Mouse (Mus musculus): ENCODE measurements around the gene Tbc1d2. TPM values are rescaled to one million over a fixed set of nuclear protein-coding genes. Genes with fewer than 3 reads are reported as not detected.
"Not testable (repeated sequence)": the region's sequence is repeated elsewhere in the genome, so short reads cannot be mapped to it uniquely, and the experiment has no call there.

Tbc1d2 gene
- polyA plus RNA-seq, 1 experiment from 2014 or later = 0.60 TPM

GRCm38 (mm10) chr4:46601258-46601843 lies 48.7 kb downstream of the Tbc1d2 start:
- Histone ChIP-seq H3K4me3 (ENCODE audit: low read depth, low read length) (peak overlapping the region; percentile 57), H3K4me2 (peak overlapping the region; percentile 98), H3K27ac (ENCODE audit: low read depth, low read length) (no peak overlapping the region), H3K9ac (ENCODE audit: low read length) (peak overlapping the region; percentile 50), H3K9me3 (ENCODE audit: control insufficient read depth, low read length) (no peaks in the 10 kb centered on the region), H3K27me3 (ENCODE audit: control insufficient read depth, insufficient read depth, low read length) (peaks cover 19% of the 10 kb centered on the region), H3K36me3 (ENCODE audit: control insufficient read depth, insufficient read depth, low read length) (no peaks in the 10 kb centered on the region), H3K4me1 (ENCODE audit: control insufficient read depth, insufficient read depth, low read length) (peaks cover 7% of the 10 kb centered on the region)
- WGBS = under 1% methylated on average over 45 of the region's 52 CpGs
- ATAC-seq (ENCODE audit: low FRiP score) (peak; percentile 58), DNase-seq (ENCODE audit: low spot score, missing footprints) (peak; percentile 93)

GRCm38 (mm10) chr4:46600473-46601257 lies 49.3 kb downstream of the Tbc1d2 start:
- Histone ChIP-seq H3K9me3 (ENCODE audit: control insufficient read depth, low read length) (no peaks in the 10 kb centered on the region), H3K4me2 (peak overlapping the region; percentile 98), H3K9ac (ENCODE audit: low read length) (peak overlapping the region; percentile 50; the same call in 1 of the 2 replicates), H3K36me3 (ENCODE audit: control insufficient read depth, insufficient read depth, low read length) (no peaks in the 10 kb centered on the region), H3K4me3 (ENCODE audit: low read depth, low read length) (peak overlapping the region; percentile 57), H3K27me3 (ENCODE audit: control insufficient read depth, insufficient read depth, low read length) (peaks cover 19% of the 10 kb centered on the region), H3K27ac (ENCODE audit: low read depth, low read length) (no peak overlapping the region), H3K4me1 (ENCODE audit: control insufficient read depth, insufficient read depth, low read length) (peaks cover 7% of the 10 kb centered on the region)
- no peak; the same call in 1 of the 2 replicates for ATAC-seq (ENCODE audit: low FRiP score)
- WGBS = 40% methylated on average over 20 of the region's 20 CpGs
- peak; percentile 91 for DNase-seq (ENCODE audit: low spot score, missing footprints)

DNA sequence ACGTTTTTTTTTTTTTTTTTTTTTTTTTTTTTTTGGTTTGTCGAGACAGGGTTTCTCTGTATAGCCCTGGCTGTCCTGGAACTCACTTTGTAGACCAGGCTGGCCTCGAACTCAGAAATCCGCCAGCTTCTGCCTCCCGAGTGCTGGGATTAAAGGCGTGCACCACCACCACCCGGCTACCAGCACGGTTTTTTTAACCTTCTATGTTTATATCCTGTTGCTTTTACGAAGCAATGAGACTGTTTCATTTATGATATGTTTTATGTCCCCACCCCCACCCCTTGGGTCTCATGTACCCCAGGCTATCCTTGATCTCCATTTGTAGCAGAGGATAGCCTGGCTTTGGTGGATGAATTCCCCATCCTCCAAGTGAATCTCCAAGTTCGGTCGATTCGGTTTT lies 50.4 kb downstream of the Tbc1d2 start:
- peaks cover 19% of the 10 kb centered on the region for H3K27me3 ChIP-seq (ENCODE audit: control insufficient read depth, insufficient read depth, low read length)
- not testable (repeated sequence) for H3K9me3 ChIP-seq (ENCODE audit: control insufficient read depth, low read length); H3K27ac ChIP-seq (ENCODE audit: low read depth, low read length); H3K9ac ChIP-seq (ENCODE audit: low read length); H3K36me3 ChIP-seq (ENCODE audit: control insufficient read depth, insufficient read depth, low read length); ATAC-seq (ENCODE audit: low FRiP score); H3K4me1 ChIP-seq (ENCODE audit: control insufficient read depth, insufficient read depth, low read length); H3K4me3 ChIP-seq (ENCODE audit: low read depth, low read length); DNase-seq (ENCODE audit: low spot score, missing footprints); H3K4me2 ChIP-seq
- WGBS = 88% methylated on average over 11 of the region's 12 CpGs

- H3K4me3 ChIP-seq (ENCODE audit: low read depth, low read length) = no peak overlapping the region
- no peak overlapping the region for H3K9ac ChIP-seq (ENCODE audit: low read length)
- no peaks in the 10 kb centered on the region for H3K9me3 ChIP-seq (ENCODE audit: control insufficient read depth, low read length)
- no peak overlapping the region for H3K27ac ChIP-seq (ENCODE audit: low read depth, low read length)
- no peaks in the 10 kb centered on the region for H3K36me3 ChIP-seq (ENCODE audit: control insufficient read depth, insufficient read depth, low read length)
- no peak overlapping the region for H3K4me2 ChIP-seq
- peaks cover 19% of the 10 kb centered on the region for H3K27me3 ChIP-seq (ENCODE audit: control insufficient read depth, insufficient read depth, low read length)
- H3K4me1 ChIP-seq (ENCODE audit: control insufficient read depth, insufficient read depth, low read length) = peaks cover 7% of the 10 kb centered on the region
- ATAC-seq (ENCODE audit: low FRiP score) (no peak), DNase-seq (ENCODE audit: low spot score, missing footprints) (no peak)
- 77% methylated on average over 6 of the region's 6 CpGs for WGBS
These were observed 51.0 kb downstream of the Tbc1d2 start for GRCm38 (mm10) chr4:46598981-46599380.

DNA sequence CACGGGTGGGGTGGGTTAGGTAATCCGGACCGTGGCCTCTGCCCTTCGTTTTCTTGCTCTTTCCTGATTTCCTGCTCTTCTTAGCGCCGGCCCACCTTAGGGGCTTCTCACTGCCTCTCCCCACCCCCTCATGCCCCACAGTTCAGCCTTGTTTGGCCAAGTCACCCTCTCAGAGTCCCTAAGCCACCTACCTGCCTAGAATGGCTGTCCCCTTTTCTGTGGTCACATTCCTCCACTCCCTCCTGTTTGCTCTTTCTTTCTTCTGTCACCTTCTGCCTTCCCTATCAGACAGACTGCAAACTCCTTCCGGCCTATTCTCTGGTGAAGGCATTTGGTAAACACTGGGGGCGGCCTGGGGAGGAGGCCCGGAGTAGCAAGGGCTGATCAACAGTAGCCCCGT lies 51.9 kb downstream of the Tbc1d2 start:
- H3K27ac ChIP-seq (ENCODE audit: low read depth, low read length) = no peak overlapping the region
- peaks cover 19% of the 10 kb centered on the region for H3K27me3 ChIP-seq (ENCODE audit: control insufficient read depth, insufficient read depth, low read length)
- DNase-seq (ENCODE audit: low spot score, missing footprints) (no peak), ATAC-seq (ENCODE audit: low FRiP score) (no peak)
- H3K36me3 ChIP-seq (ENCODE audit: control insufficient read depth, insufficient read depth, low read length) = no peaks in the 10 kb centered on the region
- 62% methylated on average over 10 of the region's 10 CpGs for WGBS
- H3K9me3 ChIP-seq (ENCODE audit: control insufficient read depth, low read length) = no peaks in the 10 kb centered on the region
- H3K4me2 ChIP-seq = no peak overlapping the region
- no peak overlapping the region for H3K4me3 ChIP-seq (ENCODE audit: low read depth, low read length)
- peaks cover 7% of the 10 kb centered on the region for H3K4me1 ChIP-seq (ENCODE audit: control insufficient read depth, insufficient read depth, low read length)
- no peak overlapping the region for H3K9ac ChIP-seq (ENCODE audit: low read length)

DNA sequence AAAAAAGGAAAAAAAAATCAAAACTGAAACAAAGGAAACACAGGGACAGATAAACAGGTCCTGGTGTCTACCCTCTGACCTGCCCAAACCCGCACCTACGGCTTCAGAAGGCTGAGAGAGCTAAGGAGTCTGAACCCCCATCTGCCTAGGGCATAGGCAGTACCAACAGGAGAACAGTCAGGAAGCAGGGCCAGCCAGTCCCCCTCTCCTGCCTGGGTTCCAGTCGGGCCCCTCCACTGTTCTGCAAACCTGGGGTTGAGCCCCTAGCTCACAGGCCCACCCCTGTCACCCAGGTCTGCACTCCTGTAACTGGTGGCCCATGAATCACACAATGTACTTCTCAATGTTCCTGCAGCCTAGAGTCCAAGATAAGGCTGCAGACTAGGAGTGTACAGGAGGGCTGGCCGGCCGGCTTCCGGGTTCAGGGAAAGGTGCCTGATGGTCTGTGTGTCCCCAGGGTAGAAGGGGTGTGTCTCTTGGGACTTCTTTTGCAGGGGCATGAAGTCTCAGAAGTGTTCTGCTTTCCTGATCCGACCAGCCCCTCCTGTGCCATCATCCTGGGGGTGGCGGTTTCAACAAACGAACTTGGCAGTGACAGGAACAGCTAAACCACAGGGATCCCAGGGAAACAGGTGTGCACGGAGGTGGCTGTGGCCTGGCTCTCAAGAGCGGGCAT lies 52.6 kb downstream of the Tbc1d2 start:
- no peak for DNase-seq (ENCODE audit: low spot score, missing footprints)
- Histone ChIP-seq H3K36me3 (ENCODE audit: control insufficient read depth, insufficient read depth, low read length) (no peaks in the 10 kb centered on the region), H3K27ac (ENCODE audit: low read depth, low read length) (no peak overlapping the region), H3K9ac (ENCODE audit: low read length) (no peak overlapping the region), H3K4me1 (ENCODE audit: control insufficient read depth, insufficient read depth, low read length) (peaks cover 7% of the 10 kb centered on the region), H3K27me3 (ENCODE audit: control insufficient read depth, insufficient read depth, low read length) (peaks cover 19% of the 10 kb centered on the region), H3K4me2 (no peak overlapping the region), H3K9me3 (ENCODE audit: control insufficient read depth, low read length) (no peaks in the 10 kb centered on the region), H3K4me3 (ENCODE audit: low read depth, low read length) (no peak overlapping the region)
- ATAC-seq (ENCODE audit: low FRiP score) = no peak
- WGBS = 77% methylated on average over 11 of the region's 11 CpGs

- DNase-seq (ENCODE audit: low spot score, missing footprints) = no peak
- Histone ChIP-seq H3K27me3 (ENCODE audit: control insufficient read depth, insufficient read depth, low read length) (peaks cover 16% of the 10 kb centered on the region), H3K4me3 (ENCODE audit: low read depth, low read length) (no peak overlapping the region), H3K9me3 (ENCODE audit: control insufficient read depth, low read length) (no peaks in the 10 kb centered on the region), H3K4me1 (ENCODE audit: control insufficient read depth, insufficient read depth, low read length) (peaks cover 5% of the 10 kb centered on the region), H3K4me2 (no peak overlapping the region), H3K27ac (ENCODE audit: low read depth, low read length) (no peak overlapping the region), H3K36me3 (ENCODE audit: control insufficient read depth, insufficient read depth, low read length) (no peaks in the 10 kb centered on the region), H3K9ac (ENCODE audit: low read length) (no peak overlapping the region)
- ATAC-seq (ENCODE audit: low FRiP score) = no peak
- 87% methylated on average over 6 of the region's 6 CpGs for WGBS
These were observed 53.6 kb downstream of the Tbc1d2 start for GRCm38 (mm10) chr4:46596398-46596797.

DNA sequence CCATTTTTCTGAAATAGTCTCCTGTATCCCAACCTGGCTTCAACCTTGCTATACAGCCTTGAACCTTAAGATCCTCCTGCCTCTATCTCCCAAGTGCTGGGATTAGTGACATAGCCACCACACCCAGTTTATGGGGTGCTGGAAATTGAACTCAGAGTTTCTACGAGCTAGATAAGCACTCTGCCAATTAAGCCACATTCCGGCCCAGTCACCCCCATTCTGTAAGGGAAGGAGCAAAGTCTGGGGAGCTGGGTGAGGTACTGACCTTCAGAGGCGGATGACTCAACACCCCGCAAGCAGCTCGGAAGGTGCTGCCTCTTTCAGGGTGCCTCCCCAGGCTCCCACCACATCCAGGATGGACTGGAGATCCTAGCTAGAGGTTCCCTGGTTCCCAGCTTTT lies 55.9 kb downstream of the Tbc1d2 start:
- H3K9ac ChIP-seq (ENCODE audit: low read length) = no peak overlapping the region
- H3K4me1 ChIP-seq (ENCODE audit: control insufficient read depth, insufficient read depth, low read length) = no peaks in the 10 kb centered on the region
- no peaks in the 10 kb centered on the region for H3K27me3 ChIP-seq (ENCODE audit: control insufficient read depth, insufficient read depth, low read length)
- no peak overlapping the region for H3K4me2 ChIP-seq
- no peak overlapping the region for H3K27ac ChIP-seq (ENCODE audit: low read depth, low read length)
- H3K9me3 ChIP-seq (ENCODE audit: control insufficient read depth, low read length) = no peaks in the 10 kb centered on the region
- no peaks in the 10 kb centered on the region for H3K36me3 ChIP-seq (ENCODE audit: control insufficient read depth, insufficient read depth, low read length)
- DNase-seq (ENCODE audit: low spot score, missing footprints) = no peak
- ATAC-seq (ENCODE audit: low FRiP score) = no peak
- 84% methylated on average over 5 of the region's 5 CpGs for WGBS
- H3K4me3 ChIP-seq (ENCODE audit: low read depth, low read length) = no peak overlapping the region

GRCm38 (mm10) chr4:46593472-46593871 lies 56.5 kb downstream of the Tbc1d2 start:
- Histone ChIP-seq H3K36me3 (ENCODE audit: control insufficient read depth, insufficient read depth, low read length) (no peaks in the 10 kb centered on the region), H3K9me3 (ENCODE audit: control insufficient read depth, low read length) (no peaks in the 10 kb centered on the region), H3K27ac (ENCODE audit: low read depth, low read length) (no peak overlapping the region), H3K4me3 (ENCODE audit: low read depth, low read length) (no peak overlapping the region), H3K9ac (ENCODE audit: low read length) (no peak overlapping the region), H3K4me2 (no peak overlapping the region), H3K27me3 (ENCODE audit: control insufficient read depth, insufficient read depth, low read length) (no peaks in the 10 kb centered on the region), H3K4me1 (ENCODE audit: control insufficient read depth, insufficient read depth, low read length) (no peaks in the 10 kb centered on the region)
- ATAC-seq (ENCODE audit: low FRiP score) = no peak
- no peak for DNase-seq (ENCODE audit: low spot score, missing footprints)
- WGBS = 68% methylated on average over 6 of the region's 6 CpGs
